Mouse (Mus musculus) olfactory bulb, adult 2 months (tissue): ENCODE data around the gene Fsd1. TPM values are rescaled to one million over a fixed set of nuclear protein-coding genes. Genes with fewer than 3 reads are reported as not detected.

Experiments used
- H3K27ac ChIP-seq: fragments of 200-500 bp; 2 replicates; pipeline ENCODE4 v1.5.1; 2012; ENCODE audit warnings: low read depth, low read length; ENCODE audit not compliant: insufficient read depth
- H3K4me1 ChIP-seq: fragments of 200-500 bp; 2 replicates; pipeline ENCODE4 v1.6.1; 2012; ENCODE audit warnings: low read length; ENCODE audit not compliant: control insufficient read depth, insufficient read depth
- H3K4me3 ChIP-seq: fragments of 200-500 bp; 2 replicates; pipeline ENCODE4 v1.5.1; 2012; ENCODE audit warnings: mild to moderate bottlenecking, low read depth, low read length, moderate library complexity; ENCODE audit not compliant: insufficient read depth
- CTCF ChIP-seq: fragments of 200-500 bp; IDR thresholded peaks from 2 replicates; pipeline ENCODE4 v1.5.1; 2012; ENCODE audit warnings: low read depth, mild to moderate bottlenecking, low read length, moderate library complexity; ENCODE audit not compliant: insufficient read depth
- POLR2A ChIP-seq: fragments of 200-500 bp; IDR thresholded peaks from 2 replicates; pipeline ENCODE4 v1.6.1; 2012; ENCODE audit warnings: mild to moderate bottlenecking, low read depth, low read length, moderate library complexity; ENCODE audit not compliant: insufficient read depth
- WGBS: fragments of 180-500 bp; shearing (Covaris S2); methylation state at CpG from one replicate; pipeline ENCODE4 v1.1.7; 2018; 5-methylcytosine and 5-hydroxymethylcytosine counted together
- polyA plus RNA-seq: library from polyadenylated mRNA; stranded (reverse); fragments of >200 nt; gene quantifications from 2 replicates; pipeline ENCODE4 v1.2.4, GENCODE M21; 2012; ENCODE audit warnings: low replicate concordance; ENCODE audit not compliant: missing spikeins, insufficient read depth, insufficient read length

The Fsd1 gene
- polyA plus RNA-seq, 1 experiment, result not detected

- TF ChIP-seq CTCF, result no peak
- no peak overlapping the region for H3K27ac ChIP-seq
- WGBS, result 81% methylated on average over 6 of the region's 6 CpGs
- H3K4me1 ChIP-seq, result peaks cover 12% of the 10 kb centered on the region
- no peak overlapping the region for H3K4me3 ChIP-seq
Observed at GRCm38 (mm10) chr17:55953751-55954150, 32.6 kb upstream of the Fsd1 start.

- 54% methylated on average over 16 of the region's 16 CpGs for WGBS
- no peak overlapping the region for H3K4me3 ChIP-seq
- TF ChIP-seq POLR2A, result no peak
- no peak for TF ChIP-seq CTCF
- peaks cover 12% of the 10 kb centered on the region for H3K4me1 ChIP-seq
- H3K27ac ChIP-seq, result no peak overlapping the region
Observed at GRCm38 (mm10) chr17:55954229-55954628, 32.1 kb upstream of the Fsd1 start.

GRCm38 (mm10) chr17:55956129-55956528 lies 30.2 kb upstream of the Fsd1 start:
- 2% methylated on average over 26 of the region's 26 CpGs for WGBS
- TF ChIP-seq CTCF (no peak), POLR2A (no peak)
- Histone ChIP-seq H3K4me1 (peaks cover 17% of the 10 kb centered on the region), H3K27ac (no peak overlapping the region), H3K4me3 (peak overlapping the region; percentile 35)

GRCm38 (mm10) chr17:55956591-55956990 lies 29.7 kb upstream of the Fsd1 start:
- Histone ChIP-seq H3K27ac (no peak overlapping the region), H3K4me1 (peaks cover 17% of the 10 kb centered on the region), H3K4me3 (no peak overlapping the region)
- 25% methylated on average over 6 of the region's 6 CpGs for WGBS
- TF ChIP-seq POLR2A (no peak), CTCF (no peak)

GRCm38 (mm10) chr17:55957168-55957567 lies 29.1 kb upstream of the Fsd1 start:
- H3K27ac ChIP-seq, result no peak overlapping the region
- H3K4me1 ChIP-seq, result peaks cover 17% of the 10 kb centered on the region
- no peak overlapping the region for H3K4me3 ChIP-seq
- WGBS, result 10% methylated on average over 9 of the region's 9 CpGs
- TF ChIP-seq CTCF, result peak; percentile 76
- TF ChIP-seq POLR2A, result no peak

- WGBS, result 72% methylated on average over 13 of the region's 13 CpGs
- peaks cover 19% of the 10 kb centered on the region for H3K4me1 ChIP-seq
- TF ChIP-seq POLR2A, result no peak
- no peak for TF ChIP-seq CTCF
- peak overlapping the region; percentile 5; the same call in 1 of the 2 replicates for H3K4me3 ChIP-seq
- H3K27ac ChIP-seq, result 0 out of 2 replicates have a peak overlapping the region, but pooled peaks have one; percentile 79
Observed at GRCm38 (mm10) chr17:55957726-55958583, 28.4 kb upstream of the Fsd1 start.

GRCm38 (mm10) chr17:55958584-55958886 lies 27.8 kb upstream of the Fsd1 start:
- TF ChIP-seq POLR2A (no peak), CTCF (no peak)
- H3K4me3 ChIP-seq, result peak overlapping the region; percentile 5; the same call in 1 of the 2 replicates
- WGBS, result 28% methylated on average over 2 of the region's 2 CpGs
- peak overlapping the region; percentile 79 for H3K27ac ChIP-seq
- peaks cover 23% of the 10 kb centered on the region for H3K4me1 ChIP-seq

- peaks cover 23% of the 10 kb centered on the region for H3K4me1 ChIP-seq
- WGBS, result under 1% methylated on average over 45 of the region's 46 CpGs
- TF ChIP-seq POLR2A (peak; percentile 63; the same call in 1 of the 2 replicates), CTCF (no peak)
- peak within 1 kb of the TSS; percentile 96 for H3K4me3 ChIP-seq
- peak within 1 kb of the TSS; percentile 99 for H3K27ac ChIP-seq
Observed at GRCm38 (mm10) chr17:55958918-55959728, 27.2 kb upstream of the Fsd1 start, which contains the start of gene Yju2. Gene Yju2 (plus strand): TSS chr17:55959099.

- 73% methylated on average over 10 of the region's 10 CpGs for WGBS
Observed at GRCm38 (mm10) chr17:55959946-55960740, 26.2 kb upstream of the Fsd1 start.

More at GRCm38 (mm10) chr17:55959946-55960740, 26.2 kb upstream of the Fsd1 start:
- Histone ChIP-seq H3K27ac (no peak overlapping the region), H3K4me1 (peaks cover 23% of the 10 kb centered on the region), H3K4me3 (no peak overlapping the region)
- no peak for TF ChIP-seq POLR2A
- no peak for TF ChIP-seq CTCF
